Mouse (Mus musculus): ENCODE results near the gene Gnb1l.

- TF ChIP-seq GATA1 (IDR thresholded peaks at IDR 0.05; ENCODE audit: borderline replicate concordance, low read length) (no peak), FLI1 (IDR thresholded peaks at IDR 0.05; ENCODE audit: low read length) (no peak)
Observed at GRCm38 (mm10) chr16:18472976-18473375, 25.5 kb upstream of the Gnb1l start.
